Mouse (Mus musculus) kidney, embryonic 14.5 days (tissue): ENCODE measurements at regions not wholly inside any gene's neighbourhood (a gene's known extent, or its start where the extent isn't known, plus 50 kb on each side); places are given as distances from the start of the nearest gene placed in this dataset.
A peak's percentile ranks its signal among the peaks of the same experiment; 100 is the strongest.

ENCODE experiments used
- ATAC-seq: fragments of 200-750 bp; cut with Nextera tagmentation; 2 replicates; pipeline ENCODE4 v1.8.0; 2017; ENCODE audit warnings: moderate number of reproducible peaks, mild to moderate bottlenecking, moderate TSS enrichment, moderate library complexity; ENCODE audit not compliant: low FRiP score, low TSS enrichment
- H3K27ac ChIP-seq: fragments of 300-500 bp; sonication (generic); 2 replicates; pipeline ENCODE4 v1.5.1; 2014; ENCODE audit warnings: low read depth, mild to moderate bottlenecking, low read length, moderate library complexity, mixed read lengths
- H3K27me3 ChIP-seq: fragments of 300-500 bp; sonication (generic); 2 replicates; pipeline ENCODE4 v1.6.1; 2014; ENCODE audit warnings: mild to moderate bottlenecking, low read length; ENCODE audit not compliant: control insufficient read depth, insufficient read depth
- H3K36me3 ChIP-seq: fragments of 300-500 bp; sonication (generic); 2 replicates; pipeline ENCODE4 v1.6.1; 2014; ENCODE audit warnings: low read length, mixed read lengths; ENCODE audit not compliant: control insufficient read depth, insufficient read depth
- H3K4me1 ChIP-seq: fragments of 300-500 bp; sonication (generic); 2 replicates; pipeline ENCODE4 v1.6.1; 2014; ENCODE audit warnings: low read length, mixed read lengths; ENCODE audit not compliant: control insufficient read depth, insufficient read depth
- H3K4me2 ChIP-seq: fragments of 300-500 bp; sonication (generic); replicated peaks from 2 replicates; pipeline ENCODE4 v1.6.1; 2014; ENCODE audit warnings: low read depth, mild to moderate bottlenecking, low read length
- H3K4me3 ChIP-seq: fragments of 300-500 bp; sonication (generic); 2 replicates; pipeline ENCODE4 v1.5.1; 2014; ENCODE audit warnings: mild to moderate bottlenecking, low read length
- H3K9ac ChIP-seq: fragments of 300-500 bp; sonication (generic); 2 replicates; pipeline ENCODE4 v1.6.1; 2014; ENCODE audit warnings: low read depth, mild to moderate bottlenecking, low read length, moderate library complexity
- H3K9me3 ChIP-seq: fragments of 300-500 bp; sonication (generic); 2 replicates; pipeline ENCODE4 v1.6.1; 2016; ENCODE audit warnings: low read length; ENCODE audit not compliant: control insufficient read depth
- WGBS: fragments of 180-500 bp; shearing (Covaris S2); extraction: QIAGEN DNeasy Blood & Tissue Kit; methylation state at CpG from one replicate; pipeline ENCODE4 v1.1.7; 2014; 5-methylcytosine and 5-hydroxymethylcytosine counted together

GRCm38 (mm10) chr13:40554368-40554767, 183.8 kb downstream of the Tfap2a start:
- H3K4me2 ChIP-seq, result no peak overlapping the region
- H3K9me3 ChIP-seq, result no peaks in the 10 kb centered on the region
- no peaks in the 10 kb centered on the region for H3K4me1 ChIP-seq
- ATAC-seq, result no peak
- H3K9ac ChIP-seq, result no peak overlapping the region
- H3K4me3 ChIP-seq, result no peak overlapping the region
- H3K36me3 ChIP-seq, result no peaks in the 10 kb centered on the region
- 86% methylated on average over 7 of the region's 7 CpGs for WGBS
- no peak overlapping the region for H3K27ac ChIP-seq
- H3K27me3 ChIP-seq, result no peaks in the 10 kb centered on the region

- H3K9ac ChIP-seq, result no peak overlapping the region
- H3K4me2 ChIP-seq, result no peak overlapping the region
- no peaks in the 10 kb centered on the region for H3K4me1 ChIP-seq
- peak; percentile 52; the same call in 1 of the 2 replicates for ATAC-seq
- H3K36me3 ChIP-seq, result no peaks in the 10 kb centered on the region
- H3K27ac ChIP-seq, result no peak overlapping the region
- no peaks in the 10 kb centered on the region for H3K9me3 ChIP-seq
- no peak overlapping the region for H3K4me3 ChIP-seq
- H3K27me3 ChIP-seq, result no peaks in the 10 kb centered on the region
These were observed 164.3 kb upstream of the Ofcc1 start for GRCm38 (mm10) chr13:40525501-40525900.

GRCm38 (mm10) chr13:40523115-40523514, 161.9 kb upstream of the Ofcc1 start:
- 46% methylated on average over 2 of the region's 2 CpGs for WGBS
- H3K9me3 ChIP-seq, result no peaks in the 10 kb centered on the region
- no peak for ATAC-seq

GRCm38 (mm10) chr13:40518180-40518579, 156.9 kb upstream of the Ofcc1 start:
- no peak overlapping the region for H3K4me2 ChIP-seq
- ATAC-seq, result no peak
- WGBS, result 73% methylated on average over 4 of the region's 4 CpGs

More at GRCm38 (mm10) chr13:40523115-40523514, 161.9 kb upstream of the Ofcc1 start:
- Histone ChIP-seq H3K4me1 (no peaks in the 10 kb centered on the region), H3K36me3 (no peaks in the 10 kb centered on the region), H3K27ac (no peak overlapping the region), H3K4me3 (no peak overlapping the region), H3K27me3 (no peaks in the 10 kb centered on the region), H3K9ac (no peak overlapping the region), H3K4me2 (no peak overlapping the region)

GRCm38 (mm10) chr13:40509290-40509689, 148.0 kb upstream of the Ofcc1 start:
- Histone ChIP-seq H3K27me3 (no peaks in the 10 kb centered on the region), H3K4me3 (no peak overlapping the region), H3K9ac (no peak overlapping the region), H3K9me3 (no peaks in the 10 kb centered on the region), H3K36me3 (no peaks in the 10 kb centered on the region), H3K4me1 (no peaks in the 10 kb centered on the region), H3K27ac (no peak overlapping the region), H3K4me2 (no peak overlapping the region)
- WGBS, result 50% methylated on average over 1 of the region's 1 CpGs
- ATAC-seq, result no peak

More at GRCm38 (mm10) chr13:40518180-40518579, 156.9 kb upstream of the Ofcc1 start:
- no peak overlapping the region for H3K27ac ChIP-seq
- no peaks in the 10 kb centered on the region for H3K4me1 ChIP-seq
- no peaks in the 10 kb centered on the region for H3K36me3 ChIP-seq
- H3K9me3 ChIP-seq, result no peaks in the 10 kb centered on the region
- H3K4me3 ChIP-seq, result no peak overlapping the region
- no peaks in the 10 kb centered on the region for H3K27me3 ChIP-seq
- no peak overlapping the region for H3K9ac ChIP-seq

- H3K27ac ChIP-seq, result no peak overlapping the region
- 54% methylated on average over 7 of the region's 7 CpGs for WGBS
- ATAC-seq, result no peak
- H3K9me3 ChIP-seq, result no peaks in the 10 kb centered on the region
- no peaks in the 10 kb centered on the region for H3K27me3 ChIP-seq
- H3K9ac ChIP-seq, result no peak overlapping the region
- H3K4me1 ChIP-seq, result no peaks in the 10 kb centered on the region
- H3K4me2 ChIP-seq, result no peak overlapping the region
- H3K36me3 ChIP-seq, result no peaks in the 10 kb centered on the region
- no peak overlapping the region for H3K4me3 ChIP-seq
These were observed 119.6 kb upstream of the Ofcc1 start for GRCm38 (mm10) chr13:40480830-40481229.

GRCm38 (mm10) chr13:40472683-40473082, 111.4 kb upstream of the Ofcc1 start:
- no peak overlapping the region for H3K9ac ChIP-seq
- no peak overlapping the region for H3K4me3 ChIP-seq
- H3K4me2 ChIP-seq, result no peak overlapping the region
- no peaks in the 10 kb centered on the region for H3K36me3 ChIP-seq
- no peaks in the 10 kb centered on the region for H3K4me1 ChIP-seq
- no peaks in the 10 kb centered on the region for H3K9me3 ChIP-seq
- H3K27me3 ChIP-seq, result no peaks in the 10 kb centered on the region
- 84% methylated on average over 3 of the region's 3 CpGs for WGBS
- H3K27ac ChIP-seq, result no peak overlapping the region
- ATAC-seq, result no peak

GRCm38 (mm10) chr13:40469162-40469561, 107.9 kb upstream of the Ofcc1 start:
- no peaks in the 10 kb centered on the region for H3K9me3 ChIP-seq
- H3K36me3 ChIP-seq, result no peaks in the 10 kb centered on the region
- H3K9ac ChIP-seq, result no peak overlapping the region
- no peak overlapping the region for H3K4me3 ChIP-seq
- H3K4me2 ChIP-seq, result no peak overlapping the region
- WGBS, result 77% methylated on average over 7 of the region's 7 CpGs
- no peak overlapping the region for H3K27ac ChIP-seq
- no peaks in the 10 kb centered on the region for H3K27me3 ChIP-seq
- ATAC-seq, result no peak
- H3K4me1 ChIP-seq, result no peaks in the 10 kb centered on the region

GRCm38 (mm10) chr13:40453360-40453759, 92.1 kb upstream of the Ofcc1 start:
- WGBS, result 69% methylated on average over 2 of the region's 2 CpGs
- H3K9ac ChIP-seq, result no peak overlapping the region
- no peaks in the 10 kb centered on the region for H3K27me3 ChIP-seq

More at GRCm38 (mm10) chr13:40453360-40453759, 92.1 kb upstream of the Ofcc1 start:
- Histone ChIP-seq H3K9me3 (no peaks in the 10 kb centered on the region), H3K4me3 (no peak overlapping the region), H3K4me2 (no peak overlapping the region), H3K27ac (no peak overlapping the region), H3K36me3 (no peaks in the 10 kb centered on the region), H3K4me1 (no peaks in the 10 kb centered on the region)
- no peak for ATAC-seq
